ENCODE assay signal across 8 mouse cellular contexts in the genomic region with DNA sequence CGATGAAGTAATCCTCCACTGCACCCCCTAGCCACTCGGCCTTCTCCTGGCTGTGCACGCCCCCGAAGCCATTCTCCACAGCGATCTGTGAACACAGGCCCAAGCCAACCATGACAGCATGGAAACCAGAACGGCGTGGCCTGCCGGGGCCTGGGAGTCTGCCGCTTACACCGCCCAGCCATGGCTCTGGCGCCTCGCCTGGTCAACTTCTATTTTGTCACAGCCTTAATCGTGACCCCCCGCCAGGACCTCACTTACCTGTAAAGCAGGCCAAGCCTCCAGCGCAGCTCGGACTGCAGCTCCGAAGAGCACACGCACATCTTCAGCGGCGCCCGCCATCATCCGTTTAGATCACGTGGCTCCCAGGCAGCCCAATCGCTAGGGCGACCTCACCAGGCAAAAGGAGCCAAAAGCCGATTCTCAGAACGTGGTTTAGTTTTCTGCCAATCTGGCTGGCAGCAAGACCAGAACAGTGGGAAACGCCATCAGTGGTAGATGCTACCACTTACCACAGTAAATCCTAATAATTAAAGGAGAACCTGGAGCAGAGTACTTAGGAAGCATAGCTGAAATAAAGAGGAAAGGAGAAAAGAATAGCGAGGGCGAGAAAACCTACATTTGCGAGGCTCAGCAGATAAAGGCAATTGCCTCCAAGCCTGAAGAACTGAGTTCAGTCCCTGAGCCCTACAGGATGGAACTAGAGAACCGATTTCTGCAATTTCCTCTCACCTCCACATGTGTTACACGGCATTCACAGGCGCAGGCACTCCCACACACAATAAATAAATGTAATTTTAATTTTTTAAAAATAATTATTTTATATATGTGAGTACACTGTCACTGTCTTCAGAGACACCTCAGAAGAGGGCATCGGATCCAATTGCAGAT. TPM values are rescaled to one million over a fixed set of nuclear protein-coding genes. Genes with fewer than 3 reads are reported as not detected.
DNase-seq lines count a peak whose midpoint lies in the region; ATAC-seq lines count a peak whose summit lies in the region.

Gene Tsr2 (minus strand): TSS at position 373 of the 888 bp plus-strand sequence.

- ATAC-seq in hindbrain, embryonic 14.5 days (ENCODE audit: low FRiP score): peak; percentile 94

- H3K4me3 ChIP-seq in hindbrain, embryonic 14.5 days (replicated peaks; ENCODE audit: low read length): peak within 1 kb of the TSS; percentile 59

- 27% methylated on average over 35 of the region's 35 CpGs for WGBS in hindbrain, embryonic 14.5 days

- peak within 1 kb of the TSS; percentile 56 for H3K4me2 ChIP-seq in hindbrain, embryonic 14.5 days (replicated peaks)

- no peaks in the 10 kb centered on the region for H3K36me3 ChIP-seq in hindbrain, embryonic 14.5 days (replicated peaks; ENCODE audit: control insufficient read depth, insufficient read depth)

- 0 out of 2 replicates have a peak within 1 kb of the TSS, but pooled peaks have one; percentile 41 for H3K27ac ChIP-seq in hindbrain, embryonic 14.5 days

- H3K9ac ChIP-seq in hindbrain, embryonic 14.5 days: peak within 1 kb of the TSS; percentile 67

- DNase-seq in T-cell, adult 2 months (ENCODE audit: low spot score): peak; percentile 78
- DNase-seq in cerebellum, postnatal 25 days: peak; percentile 80 to 83
- DNase-seq in frontal cortex, postnatal 25 days (ENCODE audit: low spot score in 2 of 2): peak; percentile 42 to 64
- DNase-seq in hindbrain, embryonic 14.5 days (ENCODE audit: low spot score): peak; percentile 81
- peak; percentile 65 to 74 for DNase-seq in layer of hippocampus, postnatal 36 days
- DNase-seq in lung, postnatal 36 days: peak; percentile 81
- peak; percentile 56 for DNase-seq in retina, postnatal 7 days (ENCODE audit: low read depth, low spot score)
- peak; percentile 73 for DNase-seq in urinary bladder, postnatal 14 days (ENCODE audit: low spot score)

- H3K27me3 ChIP-seq in hindbrain, embryonic 14.5 days (ENCODE audit: control insufficient read depth, insufficient read depth, low read length): no peaks in the 10 kb centered on the region

- no peaks in the 10 kb centered on the region for H3K9me3 ChIP-seq in hindbrain, embryonic 14.5 days (ENCODE audit: control insufficient read depth, low read length)

- H3K4me1 ChIP-seq in hindbrain, embryonic 14.5 days (replicated peaks; ENCODE audit: control insufficient read depth, insufficient read depth, low read length): peaks cover 7% of the 10 kb centered on the region; the same call in 1 of the 2 replicates

RNA-seq across cellular contexts. Expression of gene Tsr2, which starts in this region (rescaled TPM):
- polyA plus RNA-seq in hindbrain, embryonic 14.5 days (2014; fragmentation: Nextera tagmentation; extraction: Ambion mirVana): 32.1 and 32.5 TPM in 2 replicates
- total RNA-seq in layer of hippocampus, postnatal 36 days (2021): 10 to 100 TPM; 69.1 to 73.1 TPM

Comparison
In these comparisons a context has a peak if more than half of its experiments do, and no peak if none do; other contexts are left out.
1. Peak in every context shown above with its lines: DNase-seq, ATAC-seq, H3K4me3 ChIP-seq and H3K27ac ChIP-seq.